Mouse (Mus musculus): ENCODE measurements around the gene Erc1.

- TF ChIP-seq CTCF (IDR thresholded peaks at IDR 0.05; ENCODE audit: extremely low read depth, insufficient read length, insufficient replicate concordance, low read depth, low read length) (no peak), POLR2A (IDR thresholded peaks at IDR 0.05; ENCODE audit: low read depth, low read length) (no peak)
These were observed 279.6 kb downstream of the Erc1 start for GRCm38 (mm10) chr6:119568339-119568738.

Data from small intestine, adult 2 months (tissue).